Mouse (Mus musculus) small intestine, adult 2 months (tissue): ENCODE data around the gene Glt1d1. TPM values are rescaled to one million over a fixed set of nuclear protein-coding genes. Genes with fewer than 3 reads are reported as not detected.

ENCODE experiments used
- H3K27ac ChIP-seq: fragments of 200-500 bp; 2 replicates; pipeline ENCODE4 v1.5.1; 2012; ENCODE audit warnings: low read depth, low read length, control low read depth, inconsistent platforms; ENCODE audit not compliant: insufficient read depth
- H3K27me3 ChIP-seq: fragments of 200-500 bp; 2 replicates; pipeline ENCODE4 v1.6.1; 2012; ENCODE audit warnings: mild to moderate bottlenecking, moderate library complexity, low read length, inconsistent platforms; ENCODE audit not compliant: control insufficient read depth, insufficient read depth
- H3K36me3 ChIP-seq: fragments of 200-500 bp; 2 replicates; pipeline ENCODE4 v1.6.1; 2012; ENCODE audit warnings: mild to moderate bottlenecking, low read length, control low read depth, inconsistent platforms; ENCODE audit not compliant: control insufficient read depth, insufficient read depth
- H3K4me1 ChIP-seq: fragments of 200-500 bp; 2 replicates; pipeline ENCODE4 v1.6.1; 2012; ENCODE audit warnings: low read length, inconsistent platforms, mixed read lengths; ENCODE audit not compliant: control insufficient read depth, insufficient read depth, insufficient read length
- H3K4me3 ChIP-seq: fragments of 200-500 bp; 2 replicates; pipeline ENCODE4 v1.5.1; 2012; ENCODE audit warnings: low read depth, mild to moderate bottlenecking, control low read depth, inconsistent platforms, low read length, moderate library complexity
- CTCF ChIP-seq: fragments of 200-500 bp; IDR thresholded peaks from 2 replicates; pipeline ENCODE4 v1.5.1; 2012; ENCODE audit warnings: low read depth, mild to moderate bottlenecking, control low read depth, inconsistent platforms, low read length, moderate library complexity, mixed read lengths; ENCODE audit not compliant: insufficient replicate concordance, insufficient read length; ENCODE audit errors: extremely low read depth
- POLR2A ChIP-seq: fragments of 200-500 bp; IDR thresholded peaks from 2 replicates; pipeline ENCODE4 v1.6.1; 2012; ENCODE audit warnings: low read depth, mild to moderate bottlenecking, control low read depth, inconsistent platforms, low read length, moderate library complexity
- WGBS: fragments of 180-500 bp; shearing (Covaris S2); methylation state at CpG from one replicate; pipeline ENCODE4 v1.1.7; 2018; 5-methylcytosine and 5-hydroxymethylcytosine counted together
- polyA plus RNA-seq: library from polyadenylated mRNA; depleted of rRNA; stranded (reverse); fragments of >200 nt; gene quantifications from 2 replicates; pipeline ENCODE4 v1.2.3, GENCODE M21; 2012

Glt1d1 gene
- polyA plus RNA-seq, 1 experiment = 0.65 TPM

GRCm38 (mm10) chr5:127616151-127616550, 15.9 kb upstream of the Glt1d1 start:
- TF ChIP-seq POLR2A (no peak), CTCF (no peak)
- peak overlapping the region; percentile 89 for H3K4me3 ChIP-seq
- H3K27me3 ChIP-seq = no peaks in the 10 kb centered on the region
- 0 out of 2 replicates have a peak overlapping the region, but pooled peaks have one; percentile 20 for H3K27ac ChIP-seq
- 6% methylated on average over 5 of the region's 5 CpGs for WGBS
- H3K36me3 ChIP-seq = no peaks in the 10 kb centered on the region
- peaks cover 26% of the 10 kb centered on the region; the same call in 1 of the 2 replicates for H3K4me1 ChIP-seq

- TF ChIP-seq POLR2A (peak; percentile 88), CTCF (no peak)
- under 1% methylated on average over 90 of the region's 91 CpGs for WGBS
- Histone ChIP-seq H3K27me3 (no peaks in the 10 kb centered on the region), H3K4me1 (peaks cover 19% of the 10 kb centered on the region; the same call in 1 of the 2 replicates), H3K4me3 (peak overlapping the region; percentile 89), H3K36me3 (no peaks in the 10 kb centered on the region), H3K27ac (peak overlapping the region; percentile 58)
Measured at GRCm38 (mm10) chr5:127616884-127617635, 15.0 kb upstream of the Glt1d1 start.

- 64% methylated on average over 3 of the region's 3 CpGs for WGBS
- Histone ChIP-seq H3K27ac (no peak overlapping the region), H3K36me3 (no peaks in the 10 kb centered on the region), H3K4me1 (peaks cover 14% of the 10 kb centered on the region; the same call in 1 of the 2 replicates), H3K27me3 (no peaks in the 10 kb centered on the region), H3K4me3 (no peak overlapping the region)
- TF ChIP-seq CTCF = no peak
- TF ChIP-seq POLR2A = no peak
Measured at GRCm38 (mm10) chr5:127618834-127619233, 13.2 kb upstream of the Glt1d1 start.

GRCm38 (mm10) chr5:127620371-127620770, 11.7 kb upstream of the Glt1d1 start:
- H3K27me3 ChIP-seq = no peaks in the 10 kb centered on the region
- H3K4me3 ChIP-seq = no peak overlapping the region
- TF ChIP-seq POLR2A (no peak), CTCF (no peak)
- no peak overlapping the region for H3K27ac ChIP-seq
- no peaks in the 10 kb centered on the region for H3K36me3 ChIP-seq
- WGBS = 81% methylated on average over 8 of the region's 8 CpGs
- peaks cover 8% of the 10 kb centered on the region; the same call in 1 of the 2 replicates for H3K4me1 ChIP-seq

GRCm38 (mm10) chr5:127621108-127621507, 11.0 kb upstream of the Glt1d1 start:
- Histone ChIP-seq H3K27me3 (no peaks in the 10 kb centered on the region), H3K4me3 (no peak overlapping the region), H3K36me3 (no peaks in the 10 kb centered on the region), H3K27ac (no peak overlapping the region), H3K4me1 (peaks cover 3% of the 10 kb centered on the region; the same call in 1 of the 2 replicates)
- TF ChIP-seq CTCF (no peak), POLR2A (no peak)
- WGBS = 69% methylated on average over 10 of the region's 10 CpGs

- no peak overlapping the region for H3K27ac ChIP-seq
- H3K4me3 ChIP-seq = no peak overlapping the region
- no peaks in the 10 kb centered on the region for H3K4me1 ChIP-seq
- H3K36me3 ChIP-seq = no peaks in the 10 kb centered on the region
- WGBS = 72% methylated on average over 10 of the region's 10 CpGs
- H3K27me3 ChIP-seq = no peaks in the 10 kb centered on the region
- TF ChIP-seq POLR2A = no peak
- no peak for TF ChIP-seq CTCF
Measured at GRCm38 (mm10) chr5:127624427-127625213, 7.4 kb upstream of the Glt1d1 start.

GRCm38 (mm10) chr5:127627242-127627641, 4.8 kb upstream of the Glt1d1 start:
- peaks cover 3% of the 10 kb centered on the region for H3K4me1 ChIP-seq
- H3K27me3 ChIP-seq = peaks cover 10% of the 10 kb centered on the region
- H3K36me3 ChIP-seq = no peaks in the 10 kb centered on the region
- TF ChIP-seq POLR2A (no peak), CTCF (no peak)
- WGBS = 87% methylated on average over 12 of the region's 12 CpGs
- H3K4me3 ChIP-seq = no peak overlapping the region
- no peak overlapping the region for H3K27ac ChIP-seq
